Mouse (Mus musculus) lung, adult 2 months (tissue): ENCODE measurements around the gene Klhl25.
"Not testable (repeated sequence)": the region's sequence is repeated elsewhere in the genome, so short reads cannot be mapped to it uniquely, and the experiment has no call there.

ENCODE experiments used
- CTCF ChIP-seq: fragments of 200-500 bp; IDR thresholded peaks from 2 replicates; pipeline ENCODE4 v1.5.1; 2011; ENCODE audit warnings: mild to moderate bottlenecking, low read length, control low read depth; ENCODE audit not compliant: insufficient read depth
- POLR2A ChIP-seq: fragments of 200-500 bp; IDR thresholded peaks from 2 replicates; pipeline ENCODE4 v1.6.1; 2011; ENCODE audit warnings: low read depth, mild to moderate bottlenecking, control low read depth, low read length, borderline replicate concordance; ENCODE audit errors: extremely low read depth

GRCm38 (mm10) chr7:75919745-75920144 is 71.6 kb downstream of the Klhl25 start:
- not testable (repeated sequence) for TF ChIP-seq POLR2A, CTCF
